Mouse (Mus musculus): ENCODE data around the gene Gm21987. TPM values are rescaled to one million over a fixed set of nuclear protein-coding genes. Genes with fewer than 3 reads are reported as not detected.

Gene Gm21987
- total and polyA plus RNA-seq, 3 experiments: 0.42 TPM; not detected in 2

GRCm38 (mm10) chr16:38400311-38400960 lies 53.6 kb downstream of the Gm21987 start:
- dilution Hi-C loops (cut with MboI; ENCODE audit: extremely low pct_ligation_motif_present, extremely low pct_unique_long_range_greater_than_20kb, low sequenced_read_pairs) (no loop called here), in situ Hi-C loops (cut with MboI; ENCODE audit: low pct_ligation_motif_present, low pct_unique_long_range_greater_than_20kb, low sequenced_read_pairs) (loop anchor here (5.0 kb wide), 1 partner anchor 53 kb away; the partner anchor contains the start of genes Cox17 and Gm21987)
- Histone ChIP-seq H3K9ac (ENCODE audit: insufficient read depth, low read depth) (peak overlapping the region; percentile 75), H3K36me3 (replicated peaks in 1 of 2; ENCODE audit: control insufficient read depth in 1 of 2, insufficient read depth in 1 of 2, low read length in 1 of 2) (peaks cover 0 to 7% of the 10 kb centered on the region in 2 experiments), H3K4me3 (replicated peaks in 1 of 3; ENCODE audit: low read depth in 2 of 3, low read length in 2 of 3, poor library complexity in 1 of 3) (no peak overlapping the region), H3K4me1 (ENCODE audit: control insufficient read depth in 1 of 2, insufficient read depth in 2 of 2) (peaks cover 47 to 92% of the 10 kb centered on the region in 2 experiments), H3K79me2 (replicated peaks; ENCODE audit: control insufficient read depth, extremely low read depth, insufficient read depth, poor library complexity, severe bottlenecking) (peaks cover 7% of the 10 kb centered on the region; the same call in 1 of the 2 replicates), H3K27me3 (replicated peaks) (no peaks in the 10 kb centered on the region), H3K9me3 (replicated peaks; ENCODE audit: low read length) (no peaks in the 10 kb centered on the region), H3K4me2 (ENCODE audit: insufficient read depth, low read depth, poor library complexity, severe bottlenecking) (peak overlapping the region; percentile 75), H3K27ac (ENCODE audit: insufficient read depth, low read depth) (peak overlapping the region; percentile 97)
- TF ChIP-seq ZKSCAN1 (IDR thresholded peaks at IDR 0.05; ENCODE audit: borderline replicate concordance, low read depth, low read length) (no peak), HCFC1 (IDR thresholded peaks at IDR 0.05; ENCODE audit: low read depth, low read length) (no peak; the same call in 1 of the 2 replicates), CHD2 (IDR thresholded peaks at IDR 0.05; ENCODE audit: low read length) (no peak), JUN (IDR thresholded peaks at IDR 0.05; ENCODE audit: insufficient read depth, low read depth, low read length) (no peak), PAX5 (IDR thresholded peaks at IDR 0.05; ENCODE audit: low read length) (no peak), TCF12 (IDR thresholded peaks at IDR 0.05; ENCODE audit: low read depth, low read length) (no peak), E2F4 (IDR thresholded peaks at IDR 0.05; ENCODE audit: insufficient replicate concordance, low read depth, low read length) (no peak), MYC (IDR thresholded peaks at IDR 0.05; ENCODE audit: low read depth, low read length) (no peak), BHLHE40 (IDR thresholded peaks at IDR 0.05; ENCODE audit: low read depth, low read length) (no peak), NRF1 (IDR thresholded peaks at IDR 0.05; ENCODE audit: low read depth, low read length) (no peak), MXI1 (IDR thresholded peaks at IDR 0.05; ENCODE audit: low read depth, low read length) (no peak), ETS1 (conservative IDR thresholded peaks at IDR 0.05; ENCODE audit: low read depth, low read length) (no peak), UBTF (IDR thresholded peaks at IDR 0.05; ENCODE audit: low read depth, low read length) (no peak), GABPA (IDR thresholded peaks at IDR 0.05; ENCODE audit: insufficient replicate concordance, low read depth, low read length) (no peak), IRF4 (IDR thresholded peaks at IDR 0.05; ENCODE audit: low read depth, low read length) (no peak), NELFE (IDR thresholded peaks at IDR 0.05; ENCODE audit: low read depth, low read length) (no peak), MEF2A (IDR thresholded peaks at IDR 0.05; ENCODE audit: borderline replicate concordance, low read depth, low read length) (no peak), ZNF384 (IDR thresholded peaks at IDR 0.05; ENCODE audit: low read depth, low read length) (no peak), JUND (conservative IDR thresholded peaks at IDR 0.05; ENCODE audit: low read depth, low read length) (no peak), MAFK (IDR thresholded peaks at IDR 0.05; ENCODE audit: insufficient replicate concordance, low read length) (no peak)
- no peak for DNase-seq (ENCODE audit: extremely low read depth)

Data from CH12.LX (cell line).